Mouse (Mus musculus) G1E (cell line): ENCODE measurements around the gene Lpin2. TPM values are rescaled to one million over a fixed set of nuclear protein-coding genes. Genes with fewer than 3 reads are reported as not detected.

Source experiments
- ATAC-seq: 2 replicates; pipeline ENCODE4 v1.8.0; 2016; ENCODE audit warnings: mild to moderate bottlenecking; ENCODE audit not compliant: insufficient number of reproducible peaks, poor library complexity, low FRiP score, severe bottlenecking; ENCODE audit errors: extremely low read depth
- DNase-seq: peaks from one replicate; pipeline ENCODE4 v3.0.0; 2012; ENCODE audit warnings: low spot score
- H3K27me3 ChIP-seq: 2 replicates; pipeline ENCODE4 v1.6.1; 2012; ENCODE audit warnings: mild to moderate bottlenecking, low read length, inconsistent platforms; ENCODE audit not compliant: insufficient read depth
- H3K36me3 ChIP-seq: replicated peaks from 2 replicates; pipeline ENCODE3; 2012; ENCODE audit warnings: mild to moderate bottlenecking, inconsistent platforms
- H3K4me1 ChIP-seq: 2 replicates; pipeline ENCODE4 v1.6.1; 2012; ENCODE audit warnings: low read depth, low read length, inconsistent platforms, mixed read lengths; ENCODE audit not compliant: insufficient read depth
- H3K4me3 ChIP-seq: 2 replicates; pipeline ENCODE4 v1.5.1; 2012; ENCODE audit warnings: low read depth, mild to moderate bottlenecking, inconsistent platforms, low read length, moderate library complexity, mixed read lengths
- H3K9me3 ChIP-seq: replicated peaks from 2 replicates; pipeline ENCODE4 v1.6.1; 2012; ENCODE audit warnings: inconsistent platforms
- CTCF ChIP-seq: IDR thresholded peaks from 2 replicates; pipeline ENCODE4 v1.5.1; 2012; ENCODE audit warnings: low read depth, low read length, inconsistent platforms, mixed read lengths
- GATA1 ChIP-seq: IDR thresholded peaks from 2 replicates; pipeline ENCODE4 v1.6.1; 2012; ENCODE audit warnings: borderline replicate concordance, low read length, inconsistent platforms, mixed read lengths
- GATA2 ChIP-seq: IDR thresholded peaks from 2 replicates; pipeline ENCODE4 v1.6.1; 2012; ENCODE audit warnings: low read depth, low read length, inconsistent platforms, borderline replicate concordance
- POLR2AphosphoS5 ChIP-seq: IDR thresholded peaks from 2 replicates; pipeline ENCODE4 v1.6.1; 2012; ENCODE audit warnings: low read depth, low read length, inconsistent platforms; ENCODE audit not compliant: insufficient replicate concordance
- TAL1 ChIP-seq: conservative IDR thresholded peaks from 2 replicates; pipeline ENCODE4 v1.6.1; 2012; ENCODE audit warnings: low read depth, low read length, inconsistent platforms, mixed read lengths
- polyA plus RNA-seq: library from polyadenylated mRNA; stranded (reverse); fragments of >175 nt; gene quantifications from 2 replicates; pipeline ENCODE4 v1.2.3, GENCODE M21; 2012
- total RNA-seq, 2 experiments: library from RNA; stranded (forward) in 1 of 2; stranded (reverse) in 1 of 2; fragments of 200-1000 nt in 1 of 2; fragments of >200 nt in 1 of 2; fragmentation: Nextera tagmentation in 1 of 2; gene quantifications; 2 replicates each; pipeline ENCODE4 v1.2.3; 2014 to 2017

Gene Lpin2
- total and polyA plus RNA-seq, 3 experiments = 44.3 to 169 (median 155) TPM

DNA sequence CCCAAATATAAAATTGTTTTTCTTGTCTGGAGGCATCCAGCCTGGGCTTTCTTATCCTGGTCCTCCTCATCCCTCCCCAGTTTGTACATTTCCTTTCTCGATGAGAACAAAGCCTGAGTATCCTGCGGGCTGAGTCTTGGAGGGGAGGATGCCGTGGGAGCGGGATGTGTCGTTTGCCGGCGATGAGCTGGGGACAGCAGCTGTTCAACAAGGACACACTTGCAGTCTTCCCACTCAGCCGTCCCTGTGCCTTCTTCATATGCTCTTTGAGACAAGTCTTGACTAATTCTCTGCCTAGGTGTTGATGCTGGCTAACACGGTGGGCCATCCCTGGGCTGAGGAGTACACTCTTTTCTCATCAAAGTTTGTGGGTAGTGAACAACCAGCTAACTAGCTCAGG, 13.5 kb upstream of the Lpin2 start:
- TF ChIP-seq GATA2 (no peak), CTCF (no peak), TAL1 (no peak), POLR2AphosphoS5 (no peak), GATA1 (no peak)
- no peaks in the 10 kb centered on the region for H3K9me3 ChIP-seq
- ATAC-seq = no peak
- no peak overlapping the region for H3K4me3 ChIP-seq
- peaks cover 48% of the 10 kb centered on the region for H3K4me1 ChIP-seq
- no peak for DNase-seq
- no peaks in the 10 kb centered on the region for H3K27me3 ChIP-seq
- no peaks in the 10 kb centered on the region for H3K36me3 ChIP-seq

DNA sequence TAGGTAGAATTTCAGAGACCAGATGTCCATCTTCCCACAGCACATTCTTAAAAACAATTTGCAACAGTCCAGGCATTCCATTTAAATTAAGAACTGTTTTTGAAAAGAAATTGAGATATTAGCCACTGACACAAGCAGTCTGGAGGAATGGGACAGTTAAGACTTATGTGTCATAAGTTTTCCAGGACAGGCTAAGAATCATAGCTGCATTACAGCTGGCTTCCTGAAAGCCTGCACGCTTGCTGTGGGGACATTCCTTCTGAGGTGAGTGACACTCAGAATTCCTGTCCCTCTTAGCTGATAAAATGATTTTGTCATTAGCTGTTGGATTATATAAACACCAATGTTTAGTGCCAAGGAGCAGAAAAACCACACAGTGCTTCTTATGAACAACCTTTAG, 12.7 kb upstream of the Lpin2 start:
- TF ChIP-seq GATA2 (no peak), GATA1 (no peak), CTCF (no peak), POLR2AphosphoS5 (no peak), TAL1 (no peak)
- no peak for DNase-seq
- H3K4me3 ChIP-seq = no peak overlapping the region
- peaks cover 48% of the 10 kb centered on the region for H3K4me1 ChIP-seq
- H3K27me3 ChIP-seq = no peaks in the 10 kb centered on the region
- no peaks in the 10 kb centered on the region for H3K9me3 ChIP-seq
- H3K36me3 ChIP-seq = no peaks in the 10 kb centered on the region
- no peak for ATAC-seq

DNA sequence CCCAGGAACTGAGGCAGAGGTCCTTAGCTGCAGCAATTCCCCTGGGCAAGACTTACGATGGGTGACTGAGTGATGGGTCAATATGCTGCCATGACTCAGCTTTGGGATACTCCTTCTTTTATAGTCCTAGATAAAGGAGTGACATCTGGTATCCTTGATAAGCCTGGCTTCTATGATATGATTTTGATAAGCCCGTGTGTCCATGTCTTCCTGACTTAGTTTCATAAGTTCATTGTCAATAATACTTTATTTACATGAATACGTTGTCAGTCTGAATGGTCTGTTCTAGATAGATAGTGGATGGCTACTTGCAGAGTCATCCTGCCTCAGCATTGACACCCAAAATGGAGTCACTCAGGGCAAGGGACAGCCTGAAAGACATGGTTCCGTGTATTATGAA, 11.2 kb upstream of the Lpin2 start:
- ATAC-seq (peak; percentile 69), DNase-seq (no peak)
- Histone ChIP-seq H3K9me3 (no peaks in the 10 kb centered on the region), H3K36me3 (no peaks in the 10 kb centered on the region), H3K4me3 (no peak overlapping the region), H3K27me3 (no peaks in the 10 kb centered on the region), H3K4me1 (peaks cover 45% of the 10 kb centered on the region)
- TF ChIP-seq CTCF (no peak), GATA2 (no peak), GATA1 (no peak), TAL1 (peak; percentile 58), POLR2AphosphoS5 (no peak)

DNA sequence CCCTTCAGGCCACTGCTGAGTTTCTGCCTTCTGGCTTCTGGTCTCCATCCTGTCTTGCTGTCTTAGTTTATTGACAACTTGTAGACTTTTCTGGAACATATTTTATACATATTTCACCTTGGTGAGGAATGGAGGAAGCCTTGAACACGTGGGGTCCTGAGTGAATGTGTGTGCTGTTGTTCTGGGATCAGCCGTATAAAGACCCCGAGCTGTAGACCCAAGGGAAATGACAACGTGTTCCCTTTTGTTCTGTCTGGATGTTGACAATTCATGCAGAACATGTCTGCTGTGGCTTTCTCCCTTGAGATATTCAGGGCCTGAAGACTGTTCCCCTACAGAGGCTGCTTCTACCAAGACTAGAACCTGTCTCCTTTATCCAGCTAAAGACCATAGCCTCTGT, 5.0 kb upstream of the Lpin2 start:
- no peak for ATAC-seq
- no peak for TF ChIP-seq GATA1
- no peak for TF ChIP-seq GATA2
- TF ChIP-seq POLR2AphosphoS5 = no peak
- no peak for TF ChIP-seq TAL1
- TF ChIP-seq CTCF = no peak
- Histone ChIP-seq H3K27me3 (no peaks in the 10 kb centered on the region), H3K36me3 (no peaks in the 10 kb centered on the region), H3K4me1 (peaks cover 28% of the 10 kb centered on the region), H3K4me3 (no peak overlapping the region), H3K9me3 (no peaks in the 10 kb centered on the region)
- DNase-seq = no peak

DNA sequence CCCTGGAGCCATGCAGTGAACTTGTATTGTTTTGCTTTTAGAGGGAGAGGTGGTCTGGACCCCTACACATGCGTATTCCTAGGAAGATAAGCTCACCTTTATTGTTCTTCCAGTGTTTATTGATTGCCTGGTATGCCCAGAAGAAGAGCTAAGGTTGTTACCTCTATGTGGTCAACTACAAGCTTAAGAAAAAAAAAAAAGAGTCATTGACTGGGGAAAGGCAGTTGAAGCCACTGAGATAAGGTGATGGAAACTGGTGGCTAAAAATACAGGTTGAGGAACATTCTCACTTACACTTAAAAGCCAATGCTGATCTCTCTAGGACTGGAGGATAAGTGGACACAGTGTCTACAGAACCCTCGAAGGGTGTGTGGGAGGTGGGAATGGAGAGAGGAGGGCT, 4.4 kb upstream of the Lpin2 start:
- DNase-seq (no peak), ATAC-seq (no peak)
- Histone ChIP-seq H3K4me1 (peaks cover 34% of the 10 kb centered on the region), H3K27me3 (no peaks in the 10 kb centered on the region), H3K9me3 (no peaks in the 10 kb centered on the region), H3K36me3 (no peaks in the 10 kb centered on the region), H3K4me3 (no peak overlapping the region)
- TF ChIP-seq TAL1 (no peak), GATA2 (no peak), GATA1 (no peak), CTCF (no peak), POLR2AphosphoS5 (no peak)

DNA sequence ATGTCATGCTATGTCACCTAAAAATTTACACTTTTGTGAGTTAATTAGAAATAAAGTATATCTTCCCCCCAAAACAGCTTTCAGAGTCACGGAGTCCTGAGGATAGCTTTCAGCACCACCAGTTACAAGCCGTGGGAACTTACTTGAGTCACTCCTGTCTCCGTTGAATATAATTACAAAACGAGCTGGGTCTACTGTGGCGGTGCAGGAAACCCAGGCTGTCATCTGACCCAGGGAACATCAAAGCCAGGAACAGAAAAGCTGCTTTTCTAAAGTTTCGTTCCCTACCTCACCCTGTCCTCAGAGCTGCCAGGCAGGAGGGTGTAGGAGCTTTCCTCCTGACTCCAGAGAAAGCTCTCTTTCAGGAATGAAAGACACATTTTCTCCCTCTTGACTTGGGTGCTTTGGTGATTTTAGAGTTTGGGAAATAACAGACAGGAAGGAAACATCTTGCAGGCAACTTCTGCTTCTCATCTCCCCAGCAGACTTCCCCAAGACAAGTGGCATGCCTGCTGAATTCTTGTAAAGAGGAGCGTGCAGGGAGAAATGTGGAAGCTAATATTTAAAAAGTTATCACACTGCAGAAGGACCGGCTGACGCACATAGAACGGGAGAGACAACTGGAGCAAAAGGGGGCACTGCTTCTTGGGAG, 3.7 kb upstream of the Lpin2 start:
- no peaks in the 10 kb centered on the region for H3K36me3 ChIP-seq
- TF ChIP-seq POLR2AphosphoS5 = no peak
- no peak for TF ChIP-seq GATA2
- no peak for TF ChIP-seq GATA1
- TF ChIP-seq CTCF = no peak
- TF ChIP-seq TAL1 = no peak
- no peak for DNase-seq
- no peaks in the 10 kb centered on the region for H3K9me3 ChIP-seq
- no peaks in the 10 kb centered on the region for H3K27me3 ChIP-seq
- no peak overlapping the region for H3K4me3 ChIP-seq
- peaks cover 36% of the 10 kb centered on the region for H3K4me1 ChIP-seq
- ATAC-seq = no peak

DNA sequence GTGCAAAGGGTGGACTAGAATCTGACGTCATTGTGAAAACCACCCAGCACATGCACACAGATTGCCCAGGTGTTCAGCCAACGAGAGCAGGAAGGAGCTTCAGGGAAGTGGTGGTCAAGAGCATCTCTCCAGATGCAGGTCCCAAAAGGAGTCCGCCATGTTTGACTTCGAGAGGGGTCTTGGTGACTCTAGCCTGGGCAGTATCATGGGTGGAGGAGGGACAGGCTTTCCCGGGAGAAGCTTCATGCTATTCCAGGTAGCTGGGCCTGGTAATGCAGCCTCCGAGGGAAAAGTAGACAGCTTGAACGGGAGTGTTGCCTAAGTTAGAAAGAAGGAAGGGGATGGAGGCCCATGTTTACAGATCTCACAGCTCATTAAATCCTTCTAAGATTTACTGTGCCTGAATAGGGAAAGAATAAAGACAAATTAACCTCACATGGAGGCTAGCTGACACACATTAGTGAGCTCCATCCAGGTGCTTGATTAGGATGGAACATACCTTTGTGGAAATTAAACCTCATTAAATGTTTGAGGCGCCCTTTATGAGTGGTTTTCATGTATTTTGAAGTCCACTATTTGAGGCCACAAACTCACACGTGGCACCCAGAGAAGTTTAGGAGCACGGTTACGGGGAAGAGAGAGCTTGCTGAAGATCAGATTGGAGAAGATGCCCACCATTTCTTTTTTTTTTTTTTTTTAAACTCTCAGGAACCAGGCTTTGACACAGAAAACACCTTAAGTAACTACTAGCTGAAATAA, 2.6 kb upstream of the Lpin2 start:
- H3K4me3 ChIP-seq = no peak overlapping the region
- no peak for ATAC-seq

More for the DNA sequence above, 2.6 kb upstream of the Lpin2 start:
- no peak for TF ChIP-seq POLR2AphosphoS5
- no peak for TF ChIP-seq GATA1
- no peak for TF ChIP-seq TAL1
- TF ChIP-seq CTCF = no peak
- TF ChIP-seq GATA2 = no peak
- Histone ChIP-seq H3K27me3 (no peaks in the 10 kb centered on the region), H3K36me3 (no peaks in the 10 kb centered on the region), H3K9me3 (no peaks in the 10 kb centered on the region), H3K4me1 (peaks cover 38% of the 10 kb centered on the region)
- no peak for DNase-seq
